Mouse (Mus musculus) cerebellum, postnatal 4 days (tissue): Measurements from ENCODE around the gene Sel1l3.

Source experiments
- DNase-seq, 2 experiments: peaks; one replicate each; pipeline ENCODE4 v3.0.0; 2022; ENCODE audit warnings: low spot score in 2 of 2, mixed read lengths in 1 of 2

Sel1l3 gene

DNA sequence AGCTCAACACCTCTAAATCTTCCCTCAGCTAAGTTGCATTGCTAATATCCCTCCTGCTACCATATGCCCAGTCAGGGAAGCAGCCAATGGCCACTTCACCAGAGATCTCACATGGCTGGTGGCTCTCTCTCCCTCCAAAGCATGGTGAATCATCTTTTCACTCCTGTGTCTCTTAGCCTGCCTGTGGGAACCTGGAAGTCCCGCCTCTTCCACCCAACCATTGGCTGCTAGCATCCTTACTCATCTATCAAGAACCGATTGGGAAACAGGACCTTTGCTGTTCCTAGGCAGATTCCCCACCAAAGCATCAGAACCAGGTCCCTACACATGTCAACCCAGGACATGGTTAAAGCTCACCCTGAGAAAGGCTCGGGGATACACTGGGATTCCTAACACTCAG lies 122.4 kb downstream of the Sel1l3 start:
- DNase-seq = no peak

DNA sequence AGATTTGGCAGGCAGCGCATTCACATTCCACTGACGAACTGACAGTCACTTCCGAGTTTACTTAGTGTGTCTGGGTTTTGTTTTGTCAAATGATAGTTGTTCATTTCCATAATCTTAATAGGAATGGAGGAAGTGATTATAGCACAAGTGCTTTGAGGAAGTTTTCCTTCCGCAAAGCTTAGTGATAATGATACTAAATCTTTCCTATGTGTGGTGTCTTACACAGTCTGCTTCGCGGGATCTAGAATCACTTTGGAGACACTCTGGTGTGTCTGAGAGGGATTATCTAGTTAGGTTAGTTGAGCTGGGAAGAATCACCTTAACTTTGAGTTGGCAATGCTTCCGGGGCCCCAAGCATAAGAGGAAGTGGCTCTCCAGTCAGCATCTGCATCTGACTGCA lies 126.3 kb downstream of the Sel1l3 start:
- DNase-seq = no peak

DNA sequence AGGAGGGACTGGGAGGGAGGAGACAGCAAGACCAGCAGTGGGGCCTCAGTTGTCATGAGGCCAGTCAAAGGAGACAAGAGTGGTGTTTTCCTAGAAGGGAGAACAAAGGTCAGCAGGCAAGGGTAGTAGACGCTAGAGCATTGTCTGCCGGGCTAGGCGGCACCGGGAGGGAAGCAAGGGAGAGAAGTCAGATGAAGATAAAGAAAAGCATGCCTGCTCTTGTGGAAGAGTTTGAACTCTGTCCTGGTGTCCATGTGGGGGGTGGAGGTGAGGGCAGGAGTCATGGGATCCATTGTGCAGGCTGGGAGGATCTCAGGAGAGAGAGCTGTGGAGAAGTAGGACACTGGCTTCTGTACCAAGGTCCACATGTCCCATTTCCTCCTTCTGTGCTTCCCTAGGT lies 135.3 kb downstream of the Sel1l3 start:
- no peak for DNase-seq

DNA sequence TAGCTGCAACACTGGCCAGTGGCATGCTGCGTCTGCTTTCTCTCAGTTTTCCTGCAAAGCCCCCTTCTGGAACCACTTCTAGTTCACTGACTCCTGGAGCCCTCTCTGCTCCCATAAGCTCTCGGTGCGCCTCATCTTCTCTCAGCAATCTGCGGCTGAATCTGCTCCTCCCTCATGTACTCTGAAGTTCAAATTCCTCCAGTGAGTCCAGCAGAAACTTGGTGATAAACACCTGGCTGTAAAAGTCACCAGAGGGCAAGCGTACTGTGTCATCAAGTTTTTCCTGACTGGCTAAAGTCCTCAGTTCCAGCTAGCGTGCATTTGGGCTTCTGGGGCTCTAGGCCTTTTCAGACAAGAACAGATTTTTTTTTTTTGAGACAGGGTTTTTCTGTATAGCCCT lies 139.2 kb downstream of the Sel1l3 start:
- no peak for DNase-seq

DNA sequence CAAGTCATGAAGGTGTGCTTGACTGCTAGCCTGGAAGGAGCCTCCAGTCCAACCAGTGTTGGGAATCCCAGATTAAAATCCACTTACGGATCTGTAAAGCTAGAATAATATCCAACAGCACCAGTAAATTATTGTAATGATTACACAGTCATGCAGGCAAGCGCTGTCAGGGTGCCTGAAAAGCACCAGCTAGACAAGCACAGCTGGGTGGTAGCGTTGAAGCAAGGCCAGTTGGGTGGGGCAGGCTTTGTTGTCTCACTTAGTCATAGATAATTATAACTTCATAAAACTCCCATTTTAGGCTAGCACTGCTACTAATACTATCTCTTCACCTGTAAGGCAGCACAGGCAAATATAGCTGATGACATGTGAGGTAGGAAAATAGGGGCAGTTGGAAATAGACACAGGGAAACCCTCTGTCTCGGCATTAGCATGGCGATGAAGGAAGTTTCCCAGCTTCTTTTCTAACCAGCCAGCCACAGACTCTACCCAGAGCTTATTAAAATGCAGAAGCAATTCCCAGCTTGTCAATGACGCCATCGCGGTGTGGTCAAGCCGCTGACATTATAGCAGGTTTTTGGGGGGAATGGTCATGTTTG lies 152.1 kb downstream of the Sel1l3 start:
- no peak for DNase-seq
